Mouse (Mus musculus): ENCODE measurements around the gene Wnt5b.

Gene Wnt5b

GRCm38 (mm10) chr6:119543803-119544517, at the start of gene Wnt5b:
TSS of gene Wnt5b (minus strand) at chr6:119544347.
- peak in 1 of 2 experiments; percentile 33 for DNase-seq (ENCODE audit: low spot score in 2 of 2)

GRCm38 (mm10) chr6:119590872-119591271, 46.7 kb upstream of the Wnt5b start:
- DNase-seq (ENCODE audit: low spot score in 2 of 2) = no peak

GRCm38 (mm10) chr6:119587897-119588296, 43.8 kb upstream of the Wnt5b start:
- DNase-seq (ENCODE audit: low spot score in 2 of 2) = no peak

GRCm38 (mm10) chr6:119587454-119587853, 43.3 kb upstream of the Wnt5b start:
- DNase-seq (ENCODE audit: low spot score in 2 of 2) = no peak

GRCm38 (mm10) chr6:119585652-119586375, 41.7 kb upstream of the Wnt5b start:
- no peak for DNase-seq (ENCODE audit: low spot score in 2 of 2)

GRCm38 (mm10) chr6:119584061-119584460, 39.9 kb upstream of the Wnt5b start:
- no peak for DNase-seq (ENCODE audit: low spot score in 2 of 2)

GRCm38 (mm10) chr6:119583165-119583564, 39.0 kb upstream of the Wnt5b start:
- DNase-seq (ENCODE audit: low spot score in 2 of 2) = no peak

GRCm38 (mm10) chr6:119576706-119577105, 32.6 kb upstream of the Wnt5b start:
- DNase-seq (ENCODE audit: low spot score in 2 of 2) = no peak

GRCm38 (mm10) chr6:119575331-119575730, 31.2 kb upstream of the Wnt5b start:
- no peak for DNase-seq (ENCODE audit: low spot score in 2 of 2)

GRCm38 (mm10) chr6:119572296-119572695, 28.1 kb upstream of the Wnt5b start:
- no peak for DNase-seq (ENCODE audit: low spot score in 2 of 2)

GRCm38 (mm10) chr6:119570797-119571196, 26.6 kb upstream of the Wnt5b start:
- no peak for DNase-seq (ENCODE audit: low spot score in 2 of 2)

- no peak for DNase-seq (ENCODE audit: low spot score in 2 of 2)
Measured at GRCm38 (mm10) chr6:119568339-119568738, 24.2 kb upstream of the Wnt5b start.

- peak in 1 of 2 experiments; percentile 34 for DNase-seq (ENCODE audit: low spot score in 2 of 2)
Measured at GRCm38 (mm10) chr6:119565451-119566379, 21.6 kb upstream of the Wnt5b start.

- DNase-seq (ENCODE audit: low spot score in 2 of 2) = no peak
Measured at GRCm38 (mm10) chr6:119562558-119562957, 18.4 kb upstream of the Wnt5b start.

- no peak for DNase-seq (ENCODE audit: low spot score in 2 of 2)
Measured at GRCm38 (mm10) chr6:119558855-119559254, 14.7 kb upstream of the Wnt5b start.

GRCm38 (mm10) chr6:119554439-119554838, 10.3 kb upstream of the Wnt5b start:
- DNase-seq (ENCODE audit: low spot score in 2 of 2) = no peak

- DNase-seq (ENCODE audit: low spot score in 2 of 2) = no peak
Measured at GRCm38 (mm10) chr6:119544518-119544864, 344 bp upstream of the Wnt5b start.

- DNase-seq (ENCODE audit: low spot score in 2 of 2) = peak in 1 of 2 experiments; percentile 26
Measured at GRCm38 (mm10) chr6:119543456-119543802, 718 bp downstream of the Wnt5b start.

GRCm38 (mm10) chr6:119535867-119536266, 8.3 kb downstream of the Wnt5b start:
- DNase-seq (ENCODE audit: low spot score in 2 of 2) = no peak

- no peak for DNase-seq (ENCODE audit: low spot score in 2 of 2)
Measured at GRCm38 (mm10) chr6:119533170-119533709, 10.9 kb downstream of the Wnt5b start.

- no peak for DNase-seq (ENCODE audit: low spot score in 2 of 2)
Measured at GRCm38 (mm10) chr6:119529659-119530058, 14.5 kb downstream of the Wnt5b start.

GRCm38 (mm10) chr6:119526498-119526897, 17.6 kb downstream of the Wnt5b start:
- DNase-seq (ENCODE audit: low spot score in 2 of 2) = no peak

Measured in urinary bladder, adult 18-20 months (tissue).